Mouse (Mus musculus): ENCODE data around the gene Pik3c2b. TPM values are rescaled to one million over a fixed set of nuclear protein-coding genes. Genes with fewer than 3 reads are reported as not detected.

Pik3c2b gene
- total RNA-seq, 2 experiments from 2014 or later, result 27.1 to 28.0 TPM

- DNase-seq (ENCODE audit: low spot score in 2 of 2), result peak in 1 of 2 experiments; percentile 25
Observed at GRCm38 (mm10) chr1:133131936-133132335, 86.5 kb downstream of the Pik3c2b start.

GRCm38 (mm10) chr1:133132388-133133326 is 87.2 kb downstream of the Pik3c2b start:
- DNase-seq (ENCODE audit: low spot score in 2 of 2), result no peak

GRCm38 (mm10) chr1:133133425-133133824 is 88.0 kb downstream of the Pik3c2b start:
- DNase-seq (ENCODE audit: low spot score in 2 of 2), result no peak

- DNase-seq (ENCODE audit: low spot score in 2 of 2), result no peak
Observed at GRCm38 (mm10) chr1:133134071-133134470, 88.6 kb downstream of the Pik3c2b start.

GRCm38 (mm10) chr1:133134881-133135280 is 89.4 kb downstream of the Pik3c2b start:
- DNase-seq (ENCODE audit: low spot score in 2 of 2), result no peak

- no peak for DNase-seq (ENCODE audit: low spot score in 2 of 2)
Observed at GRCm38 (mm10) chr1:133135808-133136207, 90.3 kb downstream of the Pik3c2b start.

GRCm38 (mm10) chr1:133138401-133138800 is 92.9 kb downstream of the Pik3c2b start:
- DNase-seq (ENCODE audit: low spot score in 2 of 2), result no peak

GRCm38 (mm10) chr1:133146014-133147009 is 100.8 kb downstream of the Pik3c2b start:
- DNase-seq (ENCODE audit: low spot score in 2 of 2), result peak in 1 of 2 experiments; percentile 58

- no peak for DNase-seq (ENCODE audit: low spot score in 2 of 2)
Observed at GRCm38 (mm10) chr1:133147324-133147723, 101.9 kb downstream of the Pik3c2b start.

- no peak for DNase-seq (ENCODE audit: low spot score in 2 of 2)
Observed at GRCm38 (mm10) chr1:133148122-133148521, 102.7 kb downstream of the Pik3c2b start.

GRCm38 (mm10) chr1:133150556-133150955 is 105.1 kb downstream of the Pik3c2b start:
- no peak for DNase-seq (ENCODE audit: low spot score in 2 of 2)

GRCm38 (mm10) chr1:133152213-133152612 is 106.7 kb downstream of the Pik3c2b start:
- DNase-seq (ENCODE audit: low spot score in 2 of 2), result no peak

GRCm38 (mm10) chr1:133155270-133155669 is 109.8 kb downstream of the Pik3c2b start:
- no peak for DNase-seq (ENCODE audit: low spot score in 2 of 2)

Other genes starting within 250 kb of the Pik3c2b start
- gene Lrrn2, start 165.4 kb upstream of the Pik3c2b start, total RNA-seq (2021), result 100 to 1,000 TPM; 168 to 185 TPM
- gene Mdm4, start 15.1 kb upstream of the Pik3c2b start, total RNA-seq (2021), result 10 to 100 TPM; 93.0 to 99.9 TPM
- gene Ppp1r15b, start 85.5 kb downstream of the Pik3c2b start, total RNA-seq (2021), result 10 to 100 TPM; 44.5 to 45.0 TPM
- gene Plekha6, start 118.5 kb downstream of the Pik3c2b start, total RNA-seq (2021), result 10 to 100 TPM; 54.8 to 65.7 TPM